Mouse (Mus musculus): ENCODE results near the gene Rras2. TPM values are rescaled to one million over a fixed set of nuclear protein-coding genes. Genes with fewer than 3 reads are reported as not detected.

The Rras2 gene
- 10 to 100 TPM; 42.5 to 68.2 (median 55.1) TPM for total RNA-seq (2022)

DNA sequence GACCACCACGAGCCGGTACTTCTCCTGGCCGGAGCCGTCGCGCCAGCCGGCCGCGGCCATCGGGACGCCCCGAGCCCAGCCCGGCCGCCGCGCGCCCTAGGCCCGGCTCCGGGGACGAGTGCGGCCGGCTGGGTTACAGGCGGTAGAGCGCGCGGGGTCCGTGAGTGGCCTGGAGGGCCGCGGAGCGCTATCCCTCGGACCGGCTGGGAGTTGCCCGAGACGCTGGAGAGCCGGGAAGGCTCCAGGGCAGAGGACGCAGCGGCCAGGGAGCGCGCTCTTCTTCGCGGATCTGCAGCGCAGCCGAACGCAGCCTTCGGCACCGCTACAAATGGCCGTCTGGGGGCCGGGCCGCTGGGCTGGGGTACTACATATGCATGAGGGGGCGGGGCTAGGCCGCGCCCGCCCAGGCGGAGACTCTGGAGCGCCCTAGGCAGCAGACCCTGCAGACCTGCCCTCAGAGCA lies at the start of gene Rras2:
Rras2 (minus strand) TSS at position 338 of the 462 bp plus-strand sequence.
- DNase-seq (ENCODE audit: low spot score): peak; percentile 82

DNA sequence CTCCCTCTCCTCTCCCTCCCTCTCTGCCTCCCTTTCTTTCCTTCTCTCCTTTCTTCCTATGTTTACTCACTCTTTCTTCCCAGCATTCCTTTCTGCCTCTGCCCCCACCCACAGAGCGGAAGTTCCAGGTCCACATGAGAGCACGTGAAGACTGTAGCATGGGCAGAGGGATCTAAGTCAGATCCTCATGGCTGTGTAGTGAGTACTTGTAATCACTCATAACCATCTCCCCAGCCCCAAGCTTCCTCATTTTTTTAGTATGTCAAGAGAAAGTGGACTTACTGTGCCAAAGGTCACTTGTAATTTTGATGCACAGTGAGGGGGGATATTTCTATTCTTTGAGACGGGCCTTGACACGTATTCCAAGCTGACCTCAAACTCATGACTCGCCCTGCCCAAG lies 45.4 kb upstream of the Rras2 start:
- DNase-seq (ENCODE audit: low spot score): no peak

DNA sequence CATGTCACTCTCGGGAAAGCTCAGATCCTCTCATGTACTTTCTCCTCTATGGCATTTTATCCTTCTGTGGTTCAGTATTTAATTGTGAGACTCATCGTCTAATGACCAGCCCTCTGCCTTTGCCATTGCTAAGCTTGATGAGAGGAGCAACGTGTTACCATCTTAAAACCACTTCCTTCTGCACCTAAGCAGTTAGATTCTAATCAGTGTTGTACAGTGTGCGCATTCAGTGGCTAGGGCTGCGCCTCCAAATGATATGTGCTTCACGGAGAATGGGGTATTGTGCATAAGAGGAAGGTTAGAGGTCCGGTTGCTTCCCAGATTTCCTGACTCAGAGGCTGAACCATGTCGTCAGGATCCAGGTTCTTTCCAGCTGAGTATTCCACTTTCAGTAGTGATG lies 43.5 kb upstream of the Rras2 start:
- DNase-seq (ENCODE audit: low spot score): no peak

- no peak for DNase-seq (ENCODE audit: low spot score)
These were observed 40.2 kb upstream of the Rras2 start for GRCm38 (mm10) chr7:114157716-114158278.

GRCm38 (mm10) chr7:114156364-114156763 lies 38.8 kb upstream of the Rras2 start:
- DNase-seq (ENCODE audit: low spot score): no peak

- DNase-seq (ENCODE audit: low spot score): no peak
These were observed 37.7 kb upstream of the Rras2 start for GRCm38 (mm10) chr7:114155053-114155865.

DNA sequence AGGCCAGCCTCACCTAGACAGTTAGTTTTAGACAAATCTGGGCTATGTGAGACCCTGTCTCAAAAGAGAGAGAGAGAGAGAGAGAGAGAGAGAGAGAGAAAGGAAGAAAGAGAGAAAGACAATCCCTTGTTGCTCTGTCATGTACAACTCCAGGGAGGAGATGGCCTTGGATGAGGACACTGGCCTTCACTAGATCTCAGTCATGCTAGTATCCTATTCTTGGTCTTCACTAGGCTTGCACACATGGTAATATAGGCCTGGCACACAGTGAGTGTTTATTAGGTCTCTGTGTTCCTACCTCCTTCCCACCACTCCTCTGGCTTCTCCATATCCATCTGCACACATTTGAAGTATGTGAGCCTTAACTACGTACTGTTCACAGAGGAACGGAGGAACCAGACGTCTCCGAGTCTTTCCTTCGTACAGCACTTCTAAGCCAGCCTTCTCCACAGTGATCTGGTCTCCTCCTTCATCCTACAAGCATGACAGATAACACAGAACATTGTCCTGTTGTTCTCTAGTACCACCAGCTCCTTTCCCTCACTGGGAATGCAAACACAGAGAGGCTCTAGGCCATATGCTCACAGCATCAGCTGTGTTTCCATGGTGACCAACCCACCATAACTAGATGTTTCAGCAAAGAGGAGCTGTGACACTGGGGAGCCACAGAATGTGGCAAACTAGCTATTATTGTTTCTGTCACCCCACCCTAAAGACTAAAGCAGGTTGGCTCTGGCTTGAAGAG lies 33.6 kb upstream of the Rras2 start:
- no peak for DNase-seq (ENCODE audit: low spot score)

- DNase-seq (ENCODE audit: low spot score): no peak
These were observed 32.0 kb upstream of the Rras2 start for GRCm38 (mm10) chr7:114149564-114149963.

DNA sequence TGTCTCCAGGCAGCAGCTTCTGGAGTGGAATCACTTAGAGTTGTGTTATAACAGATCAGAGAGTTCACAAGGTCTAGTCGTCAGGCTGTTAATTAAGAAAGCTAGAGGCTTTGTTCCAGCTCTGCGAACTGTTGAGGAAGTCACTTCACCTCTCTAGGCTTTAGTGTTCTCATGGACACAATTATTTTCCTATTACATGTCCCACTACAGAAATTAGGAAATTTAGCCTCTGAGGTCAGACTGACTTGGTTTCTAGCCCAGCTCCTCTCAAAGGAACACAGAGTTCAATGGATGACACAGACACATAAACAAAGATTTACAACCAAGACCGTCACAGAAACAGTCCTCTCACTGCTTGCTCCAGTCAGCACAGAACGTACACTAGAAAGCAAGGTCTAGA lies 31.6 kb upstream of the Rras2 start:
- no peak for DNase-seq (ENCODE audit: low spot score)

DNA sequence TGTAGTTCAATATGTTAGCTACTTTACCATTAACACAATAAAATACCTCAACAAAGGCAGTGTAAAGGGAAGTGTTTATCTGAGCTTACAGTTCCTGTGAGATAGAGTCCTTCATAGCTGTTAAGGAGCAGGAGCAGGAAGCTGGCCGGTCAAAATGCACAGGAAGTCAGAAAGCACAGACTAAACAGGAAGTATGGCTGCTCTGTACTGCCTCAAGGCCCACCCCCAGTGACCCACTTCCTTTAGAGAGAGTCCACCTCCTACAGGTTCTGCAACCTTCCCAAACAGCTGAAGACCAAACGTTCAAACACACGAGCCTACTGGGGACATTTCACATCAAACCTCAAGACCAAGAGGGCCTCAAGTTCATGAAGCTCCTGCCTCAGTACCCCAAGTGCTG lies 28.3 kb upstream of the Rras2 start:
- DNase-seq (ENCODE audit: low spot score): no peak

DNA sequence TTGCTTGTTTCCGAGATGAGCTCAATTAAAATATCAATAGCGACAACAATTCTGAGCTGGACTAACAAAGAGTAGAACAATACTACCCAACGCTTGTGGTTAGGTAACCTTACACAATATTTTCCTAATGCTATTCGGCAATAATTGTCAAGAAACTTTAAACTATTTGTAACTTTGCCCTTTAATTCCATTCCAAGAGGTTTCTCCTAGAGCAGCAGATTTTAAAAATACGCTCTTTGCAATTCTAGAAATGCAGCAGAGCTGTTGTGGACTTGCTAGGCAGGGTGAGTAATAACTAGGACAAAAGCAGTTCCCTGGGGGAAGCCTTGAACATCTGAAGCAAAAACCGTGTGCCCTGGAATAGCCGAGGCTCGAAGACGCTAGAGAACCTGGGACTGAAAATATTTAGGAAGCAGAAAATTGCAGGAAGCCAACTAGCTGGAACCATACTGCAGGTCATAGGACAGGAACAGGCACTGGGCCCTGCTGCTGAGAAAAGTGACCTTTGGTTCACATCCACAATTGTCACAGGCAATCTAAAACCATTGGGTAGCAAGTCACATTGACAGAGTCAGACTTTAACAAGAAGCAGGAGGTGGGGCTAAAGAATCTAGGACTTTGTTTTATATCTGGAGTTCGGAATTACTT lies 24.7 kb upstream of the Rras2 start:
- DNase-seq (ENCODE audit: low spot score): no peak

DNA sequence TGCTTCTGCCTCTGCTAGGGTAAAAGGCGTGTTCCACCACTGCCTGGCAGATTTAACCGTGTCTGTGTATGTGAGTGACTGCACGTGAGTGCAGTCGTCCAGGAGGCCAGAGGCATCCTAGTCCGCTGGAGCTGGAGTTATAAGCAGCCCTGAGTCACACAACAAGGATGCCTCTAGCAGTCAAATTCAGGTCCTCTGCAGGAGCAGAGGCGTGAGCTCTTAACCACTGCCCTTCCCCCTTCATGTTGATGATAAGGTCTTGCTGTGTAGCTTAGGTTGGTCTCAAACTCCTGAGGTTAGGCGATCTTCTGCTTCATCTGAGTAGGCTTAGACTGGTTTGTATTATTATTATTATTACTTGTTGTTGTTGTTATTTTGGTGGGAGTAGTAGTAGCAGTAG lies 22.4 kb upstream of the Rras2 start:
- DNase-seq (ENCODE audit: low spot score): no peak

DNA sequence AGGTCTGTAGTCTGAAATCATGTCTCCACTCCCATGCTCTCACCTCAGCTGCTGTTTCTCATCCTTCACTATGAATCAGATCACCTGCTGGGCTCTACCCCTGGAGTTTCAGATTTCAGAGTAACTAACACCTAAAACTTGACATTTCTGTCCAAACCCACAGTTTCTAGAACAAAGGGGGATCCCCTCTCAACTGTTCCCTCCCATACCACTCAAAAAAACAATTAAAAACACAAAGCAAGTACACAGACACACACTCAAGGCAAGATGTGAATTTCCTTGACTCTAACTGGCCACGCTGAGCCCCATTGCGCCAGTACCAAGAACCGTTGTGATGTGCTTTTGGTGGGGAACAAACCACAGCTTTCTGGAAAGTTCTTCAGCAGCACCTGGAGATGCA lies 21.8 kb upstream of the Rras2 start:
- no peak for DNase-seq (ENCODE audit: low spot score)

- DNase-seq (ENCODE audit: low spot score): no peak
These were observed 20.7 kb upstream of the Rras2 start for GRCm38 (mm10) chr7:114138261-114138660.

DNA sequence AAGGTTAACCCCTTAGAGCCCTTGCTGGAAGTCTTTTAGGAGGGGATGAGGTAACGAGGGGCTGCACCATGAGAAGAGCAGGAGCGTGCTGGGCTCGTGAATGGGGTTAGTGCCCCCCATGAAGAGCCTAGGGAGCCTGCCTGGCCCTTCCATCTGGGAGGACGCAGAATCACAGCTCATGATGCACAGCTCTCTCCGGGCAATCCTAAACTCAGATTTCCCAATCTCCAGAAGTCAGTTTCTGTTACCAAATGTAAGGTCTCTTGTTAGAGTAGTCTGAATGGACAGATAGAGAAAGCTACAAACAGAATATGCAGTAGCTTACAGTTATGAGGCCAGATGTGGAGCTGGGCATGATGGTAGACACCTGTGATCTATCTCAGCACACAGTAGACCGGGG lies 17.6 kb upstream of the Rras2 start:
- no peak for DNase-seq (ENCODE audit: low spot score)

- no peak for DNase-seq (ENCODE audit: low spot score)
These were observed 16.4 kb upstream of the Rras2 start for GRCm38 (mm10) chr7:114133957-114134356.

GRCm38 (mm10) chr7:114132316-114132715 lies 14.7 kb upstream of the Rras2 start:
- DNase-seq (ENCODE audit: low spot score): no peak

DNA sequence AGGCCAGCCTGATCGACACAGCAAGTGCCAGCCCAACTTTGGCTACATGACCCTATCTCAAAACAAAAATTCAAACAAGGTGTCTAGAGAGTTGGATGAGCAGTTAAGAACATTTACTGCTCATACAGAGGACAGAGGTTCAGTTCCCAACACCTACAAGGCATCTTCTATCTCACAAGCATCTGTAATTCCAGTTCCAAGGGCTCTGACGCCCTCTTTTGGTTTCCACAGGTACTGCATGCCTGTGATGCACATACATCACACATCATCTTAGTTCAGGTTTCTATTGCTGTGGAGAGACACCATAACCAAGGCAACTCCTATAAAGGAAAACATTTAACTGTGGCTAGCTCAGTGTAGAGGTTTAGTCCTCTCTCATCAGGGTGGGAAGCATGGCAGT lies 11.7 kb upstream of the Rras2 start:
- no peak for DNase-seq (ENCODE audit: low spot score)

DNA sequence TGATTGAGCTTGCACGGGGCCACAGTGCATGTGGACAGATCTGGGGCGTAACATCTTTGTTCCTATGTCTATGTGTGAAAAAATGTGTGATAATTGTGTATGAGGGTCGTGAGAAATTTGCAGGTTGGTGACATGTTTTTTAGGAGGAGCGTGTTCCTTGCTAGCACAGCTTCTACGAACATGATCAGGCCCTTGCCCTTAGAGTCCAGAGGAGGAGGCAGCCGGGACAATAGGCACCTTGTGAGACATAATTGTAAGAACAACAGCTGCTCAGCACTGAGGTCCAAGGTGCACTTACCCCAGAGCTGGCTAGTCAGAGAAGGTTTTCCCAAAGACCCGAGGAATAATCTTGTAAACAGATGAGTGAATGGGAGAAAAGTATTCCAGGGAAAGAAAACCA lies 599 bp upstream of the Rras2 start:
- DNase-seq (ENCODE audit: low spot score): no peak

GRCm38 (mm10) chr7:114116711-114117351 lies 750 bp downstream of the Rras2 start:
- peak; percentile 64 for DNase-seq (ENCODE audit: low spot score)

- DNase-seq (ENCODE audit: low spot score): no peak
These were observed 1.6 kb downstream of the Rras2 start for GRCm38 (mm10) chr7:114115961-114116360.

- DNase-seq (ENCODE audit: low spot score): no peak
These were observed 2.6 kb downstream of the Rras2 start for GRCm38 (mm10) chr7:114114976-114115375.

Data from heart, adult 8-10 months (tissue).